Mouse (Mus musculus) stomach, embryonic 16.5 days (tissue): ENCODE measurements around the gene Dixdc1. TPM values are rescaled to one million over a fixed set of nuclear protein-coding genes. Genes with fewer than 3 reads are reported as not detected.

ENCODE experiments used
- ATAC-seq: fragments of 200-750 bp; cut with Nextera tagmentation; 2 replicates; pipeline ENCODE4 v1.8.0; 2017; ENCODE audit warnings: moderate number of reproducible peaks, moderate TSS enrichment; ENCODE audit not compliant: insufficient read depth, low FRiP score
- H3K27ac ChIP-seq: fragments of 300-500 bp; sonication (generic); 2 replicates; pipeline ENCODE4 v1.5.1; 2014; ENCODE audit warnings: low read length
- H3K27me3 ChIP-seq: fragments of 300-500 bp; sonication (generic); 2 replicates; pipeline ENCODE4 v1.6.1; 2014; ENCODE audit warnings: low read length, control low read depth, mixed read lengths; ENCODE audit not compliant: control insufficient read depth, insufficient read depth
- H3K36me3 ChIP-seq: fragments of 300-500 bp; sonication (generic); 2 replicates; pipeline ENCODE4 v1.6.1; 2014; ENCODE audit warnings: low read length; ENCODE audit not compliant: control insufficient read depth, insufficient read depth
- H3K4me1 ChIP-seq: fragments of 300-500 bp; sonication (generic); 2 replicates; pipeline ENCODE4 v1.6.1; 2014; ENCODE audit warnings: low read length, control low read depth, mixed read lengths; ENCODE audit not compliant: control insufficient read depth, insufficient read depth
- H3K4me2 ChIP-seq: fragments of 300-500 bp; sonication (generic); 2 replicates; pipeline ENCODE4 v1.6.1; 2014; ENCODE audit warnings: low read depth, low read length, mixed read lengths
- H3K4me3 ChIP-seq: fragments of 300-500 bp; sonication (generic); replicated peaks from 2 replicates; pipeline ENCODE4 v1.5.1; 2014; ENCODE audit warnings: mild to moderate bottlenecking, low read length
- H3K9ac ChIP-seq: fragments of 300-500 bp; sonication (generic); 2 replicates; pipeline ENCODE4 v1.6.1; 2014; ENCODE audit warnings: low read length
- H3K9me3 ChIP-seq: fragments of 300-500 bp; sonication (generic); replicated peaks from 2 replicates; pipeline ENCODE4 v1.6.1; 2016; ENCODE audit warnings: low read length, control low read depth; ENCODE audit not compliant: control insufficient read depth
- WGBS: fragments of 180-500 bp; shearing (Covaris S2); extraction: QIAGEN DNeasy Blood & Tissue Kit; methylation state at CpG from one replicate; pipeline ENCODE4 v1.1.7; 2014; 5-methylcytosine and 5-hydroxymethylcytosine counted together
- polyA plus RNA-seq: library from polyadenylated mRNA; unstranded; fragments of >200 nt; fragmentation: Nextera tagmentation; extraction: Ambion mirVana; gene quantifications from 2 replicates; pipeline ENCODE4 v1.2.1, GENCODE M21; 2015

Dixdc1 gene
- polyA plus RNA-seq, 1 experiment from 2014 or later, result 9.7 TPM

DNA sequence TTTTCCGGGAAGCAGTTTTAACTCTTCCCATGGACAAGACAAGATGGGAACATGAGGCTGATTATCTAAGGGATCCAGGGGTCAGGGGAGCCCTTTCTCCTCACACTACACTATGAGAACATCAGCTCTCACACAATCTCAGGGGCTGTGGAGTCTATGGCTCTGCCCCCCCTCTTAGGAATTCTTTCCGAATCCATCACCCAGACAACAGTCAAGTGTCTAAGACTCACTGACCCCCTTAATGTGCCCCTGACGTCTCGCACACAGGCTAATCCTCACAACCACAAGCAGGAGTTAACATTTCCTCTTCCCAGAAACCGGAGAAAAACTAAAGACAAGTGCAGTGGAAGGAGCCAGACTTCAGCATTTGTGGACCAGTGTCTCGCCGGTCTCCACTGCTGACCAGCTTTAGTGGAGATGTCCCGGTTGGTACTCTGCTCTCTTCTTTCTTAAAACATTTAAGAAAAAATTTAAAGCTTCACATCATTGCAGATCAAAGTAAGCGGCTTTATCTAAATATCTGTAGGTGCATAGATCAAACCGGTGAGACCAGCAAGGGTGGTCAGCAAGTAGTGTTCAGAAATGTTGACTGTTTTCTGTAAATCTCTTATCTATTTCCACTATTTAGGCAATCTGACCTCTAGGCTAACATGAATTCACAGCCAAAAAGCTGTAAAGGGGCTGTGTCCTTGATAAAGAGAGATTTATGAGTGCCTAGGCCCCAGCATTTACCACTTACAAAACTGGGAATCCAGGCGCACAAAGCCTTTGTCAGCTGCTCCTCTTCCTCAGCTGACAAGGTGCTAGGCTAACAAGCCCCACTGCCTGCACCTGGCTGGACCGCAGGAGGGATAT lies 42.2 kb downstream of the Dixdc1 start:
- peak overlapping the region; percentile 100 for H3K4me2 ChIP-seq
- WGBS, result 56% methylated on average over 12 of the region's 12 CpGs
- ATAC-seq, result no peak
- H3K4me1 ChIP-seq, result peaks cover 22% of the 10 kb centered on the region
- no peak overlapping the region for H3K27ac ChIP-seq
- H3K27me3 ChIP-seq, result peaks cover 9% of the 10 kb centered on the region; the same call in 1 of the 2 replicates
- no peaks in the 10 kb centered on the region for H3K9me3 ChIP-seq
- H3K36me3 ChIP-seq, result no peaks in the 10 kb centered on the region
- peak overlapping the region; percentile 53 for H3K9ac ChIP-seq
- peak overlapping the region; percentile 36 for H3K4me3 ChIP-seq

- Histone ChIP-seq H3K27me3 (peaks cover 9% of the 10 kb centered on the region; the same call in 1 of the 2 replicates), H3K4me1 (peaks cover 17% of the 10 kb centered on the region), H3K4me2 (no peak overlapping the region), H3K36me3 (no peaks in the 10 kb centered on the region), H3K27ac (no peak overlapping the region), H3K9ac (no peak overlapping the region), H3K9me3 (no peaks in the 10 kb centered on the region), H3K4me3 (no peak overlapping the region)
- no peak for ATAC-seq
- 81% methylated on average over 6 of the region's 6 CpGs for WGBS
These were observed 44.2 kb downstream of the Dixdc1 start for GRCm38 (mm10) chr9:50695153-50695552.

GRCm38 (mm10) chr9:50693631-50694030 lies 45.7 kb downstream of the Dixdc1 start:
- no peaks in the 10 kb centered on the region for H3K27me3 ChIP-seq
- no peak overlapping the region for H3K9ac ChIP-seq
- H3K27ac ChIP-seq, result no peak overlapping the region
- peaks cover 16% of the 10 kb centered on the region for H3K4me1 ChIP-seq
- peak overlapping the region; percentile 38 for H3K4me2 ChIP-seq
- peak overlapping the region; percentile 28 for H3K4me3 ChIP-seq
- WGBS, result 23% methylated on average over 10 of the region's 10 CpGs
- H3K36me3 ChIP-seq, result no peaks in the 10 kb centered on the region
- ATAC-seq, result peak; percentile 66; the same call in 1 of the 2 replicates
- H3K9me3 ChIP-seq, result no peaks in the 10 kb centered on the region

- no peaks in the 10 kb centered on the region for H3K36me3 ChIP-seq
- H3K4me1 ChIP-seq, result peaks cover 11% of the 10 kb centered on the region; the same call in 1 of the 2 replicates
- H3K4me2 ChIP-seq, result peak overlapping the region; percentile 38
- 27% methylated on average over 13 of the region's 13 CpGs for WGBS
- ATAC-seq, result peak; percentile 61; the same call in 1 of the 2 replicates
- H3K9me3 ChIP-seq, result no peaks in the 10 kb centered on the region
- H3K4me3 ChIP-seq, result peak overlapping the region; percentile 28
- H3K27ac ChIP-seq, result no peak overlapping the region
- 0 out of 2 replicates have a peak overlapping the region, but pooled peaks have one; percentile 19 for H3K9ac ChIP-seq
- no peaks in the 10 kb centered on the region for H3K27me3 ChIP-seq
These were observed 46.4 kb downstream of the Dixdc1 start for GRCm38 (mm10) chr9:50692626-50693580.

DNA sequence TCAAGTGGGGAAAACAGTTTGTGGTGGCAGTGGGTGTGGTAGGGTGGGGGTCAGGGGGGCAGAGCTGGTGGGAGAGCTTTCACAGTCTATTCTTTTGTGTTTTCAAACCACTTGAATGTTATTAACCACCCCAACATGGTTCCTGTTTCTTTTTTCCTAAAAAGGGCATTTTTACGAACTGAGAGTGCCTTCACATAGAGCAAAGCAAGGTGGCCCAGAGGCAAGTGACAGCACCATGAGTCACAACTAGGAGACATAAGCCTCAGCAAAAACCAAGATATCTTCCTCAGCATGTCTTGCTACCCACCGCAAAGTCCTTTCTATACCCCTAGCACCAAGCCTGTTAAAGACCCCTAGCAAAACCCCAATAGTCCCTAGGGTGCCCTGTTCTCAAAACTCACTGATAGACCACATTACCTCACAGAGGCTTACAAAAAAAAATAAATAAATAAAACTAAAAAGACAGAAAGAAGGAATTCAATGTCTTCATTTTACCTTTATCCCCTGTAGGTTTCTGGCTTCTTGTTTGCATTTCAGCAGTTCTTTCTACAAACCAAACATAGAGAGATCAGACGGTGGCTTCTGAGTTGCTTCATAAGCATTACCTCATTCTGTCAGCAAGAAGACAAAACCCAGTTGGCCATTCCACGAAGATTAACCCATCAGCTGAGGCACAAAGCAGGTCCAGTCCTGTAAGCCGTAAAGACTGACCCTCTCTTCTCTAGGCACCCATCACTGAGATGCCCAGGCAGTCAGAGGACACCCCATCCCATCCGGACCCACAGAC lies 52.3 kb downstream of the Dixdc1 start:
- H3K27ac ChIP-seq, result no peak overlapping the region
- H3K9me3 ChIP-seq, result no peaks in the 10 kb centered on the region
- no peaks in the 10 kb centered on the region for H3K36me3 ChIP-seq
- H3K4me2 ChIP-seq, result no peak overlapping the region
- no peaks in the 10 kb centered on the region for H3K4me1 ChIP-seq
- H3K4me3 ChIP-seq, result no peak overlapping the region
- 56% methylated on average over 6 of the region's 6 CpGs for WGBS
- no peaks in the 10 kb centered on the region for H3K27me3 ChIP-seq
- ATAC-seq, result no peak
- H3K9ac ChIP-seq, result no peak overlapping the region

DNA sequence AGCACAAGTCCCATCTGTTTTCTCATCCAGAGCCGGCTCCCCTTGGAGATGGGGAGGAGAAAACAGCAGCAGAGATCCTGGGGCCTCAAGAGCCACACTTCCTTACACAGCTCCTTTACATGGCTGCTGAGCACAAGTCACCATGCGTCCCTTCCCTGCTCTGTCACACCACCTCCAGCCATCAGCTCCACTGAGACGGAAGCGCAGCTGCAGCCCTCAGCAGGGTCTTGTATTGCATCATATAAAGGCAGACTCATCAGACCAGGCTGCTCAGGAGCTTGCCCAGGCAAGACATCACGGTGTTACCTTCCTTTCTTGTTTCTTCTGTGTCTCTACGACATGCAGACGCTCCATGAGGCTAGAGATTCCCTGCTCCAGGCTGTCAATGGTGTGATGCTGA lies 57.6 kb downstream of the Dixdc1 start:
- WGBS, result 71% methylated on average over 7 of the region's 7 CpGs
- no peaks in the 10 kb centered on the region for H3K36me3 ChIP-seq
- no peak overlapping the region for H3K4me2 ChIP-seq
- no peaks in the 10 kb centered on the region for H3K4me1 ChIP-seq
- no peaks in the 10 kb centered on the region for H3K27me3 ChIP-seq
- H3K9me3 ChIP-seq, result no peaks in the 10 kb centered on the region
- no peak overlapping the region for H3K27ac ChIP-seq
- H3K9ac ChIP-seq, result no peak overlapping the region
- ATAC-seq, result no peak
- H3K4me3 ChIP-seq, result no peak overlapping the region

- WGBS, result 76% methylated on average over 1 of the region's 1 CpGs
- Histone ChIP-seq H3K9me3 (no peaks in the 10 kb centered on the region), H3K4me3 (no peak overlapping the region), H3K4me2 (no peak overlapping the region), H3K36me3 (no peaks in the 10 kb centered on the region), H3K9ac (no peak overlapping the region), H3K27me3 (no peaks in the 10 kb centered on the region), H3K4me1 (no peaks in the 10 kb centered on the region), H3K27ac (no peak overlapping the region)
- no peak for ATAC-seq
These were observed 59.9 kb downstream of the Dixdc1 start for GRCm38 (mm10) chr9:50679406-50679805.

- Histone ChIP-seq H3K27ac (no peak overlapping the region), H3K36me3 (no peaks in the 10 kb centered on the region), H3K4me3 (no peak overlapping the region), H3K4me2 (no peak overlapping the region), H3K4me1 (no peaks in the 10 kb centered on the region), H3K27me3 (no peaks in the 10 kb centered on the region), H3K9ac (no peak overlapping the region), H3K9me3 (no peaks in the 10 kb centered on the region)
- WGBS, result 25% methylated on average over 1 of the region's 1 CpGs
- ATAC-seq, result no peak
These were observed 64.5 kb downstream of the Dixdc1 start for GRCm38 (mm10) chr9:50674771-50675170.
